Mouse (Mus musculus) forebrain, embryonic 12.5 days (tissue): Measurements from ENCODE around the gene Trpm4. TPM values are rescaled to one million over a fixed set of nuclear protein-coding genes. Genes with fewer than 3 reads are reported as not detected.

ENCODE experiments used
- ATAC-seq: fragments of 200-750 bp; cut with Nextera tagmentation; 2 replicates; pipeline ENCODE4 v1.8.0; 2017; ENCODE audit warnings: moderate TSS enrichment; ENCODE audit not compliant: low FRiP score
- H3K27ac ChIP-seq: fragments of 300-500 bp; sonication (generic); 2 replicates; pipeline ENCODE4 v1.5.1; 2016; ENCODE audit warnings: mild to moderate bottlenecking
- H3K27me3 ChIP-seq: fragments of 300-500 bp; sonication (generic); 2 replicates; pipeline ENCODE4 v1.6.1; 2016; ENCODE audit warnings: mild to moderate bottlenecking
- H3K36me3 ChIP-seq: fragments of 300-500 bp; sonication (generic); replicated peaks from 2 replicates; pipeline ENCODE4 v1.6.1; 2016; ENCODE audit warnings: mild to moderate bottlenecking
- H3K4me1 ChIP-seq: fragments of 300-500 bp; sonication (generic); 2 replicates; pipeline ENCODE4 v1.6.1; 2016
- H3K4me2 ChIP-seq: fragments of 300-500 bp; sonication (generic); 2 replicates; pipeline ENCODE4 v1.6.1; 2016; ENCODE audit warnings: mild to moderate bottlenecking, moderate library complexity
- H3K4me3 ChIP-seq: fragments of 300-500 bp; sonication (generic); replicated peaks from 2 replicates; pipeline ENCODE4 v1.5.1; 2016; ENCODE audit warnings: mild to moderate bottlenecking
- H3K9ac ChIP-seq: fragments of 300-500 bp; sonication (generic); 2 replicates; pipeline ENCODE4 v1.6.1; 2016; ENCODE audit warnings: mild to moderate bottlenecking
- H3K9me3 ChIP-seq: fragments of 300-500 bp; sonication (generic); 2 replicates; pipeline ENCODE4 v1.6.1; 2016
- WGBS: fragments of 180-500 bp; shearing (Covaris S2); methylation state at CpG from one replicate; pipeline ENCODE4 v1.1.7; 2016; 5-methylcytosine and 5-hydroxymethylcytosine counted together
- polyA plus RNA-seq: library from polyadenylated mRNA; unstranded; fragments of >200 nt; fragmentation: Nextera tagmentation; extraction: Ambion mirVana; gene quantifications from 2 replicates; pipeline ENCODE4 v1.2.1, GENCODE M21; 2016

The Trpm4 gene
- polyA plus RNA-seq, 1 experiment from 2014 or later = 6.6 TPM

DNA sequence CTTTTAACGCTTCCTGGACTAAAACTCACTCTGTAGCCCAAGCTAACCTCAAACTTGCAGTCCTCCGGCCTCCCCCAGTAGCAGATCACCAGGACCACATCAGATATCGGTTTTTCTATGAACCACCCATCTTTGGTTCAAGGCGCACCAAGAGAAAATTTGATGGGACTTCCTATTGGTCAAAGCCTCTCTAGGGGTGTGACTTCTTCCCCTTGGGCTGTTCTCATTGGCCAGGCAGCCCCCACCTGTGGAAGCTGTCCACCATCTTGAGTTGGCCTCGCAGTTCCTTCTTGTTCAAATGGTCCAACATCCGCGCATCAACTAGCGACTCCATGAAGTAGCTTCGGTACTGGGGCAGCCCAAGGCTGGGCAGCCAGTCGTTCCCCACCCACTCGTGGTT lies 8.5 kb upstream of the Trpm4 start:
- H3K27me3 ChIP-seq = peaks cover 32% of the 10 kb centered on the region
- 92% methylated on average over 11 of the region's 11 CpGs for WGBS

DNA sequence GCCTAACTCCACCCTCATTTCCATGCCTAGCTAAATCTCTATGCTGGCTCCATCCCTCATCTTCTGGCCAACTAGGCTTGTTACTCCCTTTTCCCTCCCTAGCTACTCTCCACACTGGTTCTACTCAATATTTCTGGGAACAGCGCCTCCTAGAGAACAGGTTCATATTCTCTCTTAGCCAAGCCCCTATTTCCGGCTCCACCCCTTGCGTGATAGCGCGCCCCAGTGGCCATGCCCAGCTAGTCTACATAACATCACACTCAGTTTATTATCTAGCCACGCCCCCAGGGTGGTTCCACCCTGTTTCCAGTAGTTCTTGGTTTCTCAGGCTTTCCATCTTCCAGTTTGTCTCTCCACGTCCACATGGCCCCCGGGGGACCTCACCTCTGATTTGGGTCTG lies 7.7 kb upstream of the Trpm4 start:
- Histone ChIP-seq H3K27ac (no peak overlapping the region), H3K9me3 (no peaks in the 10 kb centered on the region), H3K9ac (no peak overlapping the region), H3K4me1 (peaks cover 40% of the 10 kb centered on the region), H3K27me3 (peaks cover 40% of the 10 kb centered on the region), H3K4me2 (peak overlapping the region; percentile 85), H3K36me3 (peaks cover 6% of the 10 kb centered on the region), H3K4me3 (no peak overlapping the region)
- ATAC-seq = no peak
- 6% methylated on average over 8 of the region's 8 CpGs for WGBS

More for the DNA sequence above, 8.5 kb upstream of the Trpm4 start:
- no peak overlapping the region for H3K9ac ChIP-seq
- ATAC-seq = no peak
- no peak overlapping the region for H3K4me2 ChIP-seq
- H3K27ac ChIP-seq = no peak overlapping the region
- H3K36me3 ChIP-seq = peaks cover 12% of the 10 kb centered on the region
- H3K4me1 ChIP-seq = peaks cover 40% of the 10 kb centered on the region
- H3K4me3 ChIP-seq = no peak overlapping the region
- no peaks in the 10 kb centered on the region for H3K9me3 ChIP-seq

DNA sequence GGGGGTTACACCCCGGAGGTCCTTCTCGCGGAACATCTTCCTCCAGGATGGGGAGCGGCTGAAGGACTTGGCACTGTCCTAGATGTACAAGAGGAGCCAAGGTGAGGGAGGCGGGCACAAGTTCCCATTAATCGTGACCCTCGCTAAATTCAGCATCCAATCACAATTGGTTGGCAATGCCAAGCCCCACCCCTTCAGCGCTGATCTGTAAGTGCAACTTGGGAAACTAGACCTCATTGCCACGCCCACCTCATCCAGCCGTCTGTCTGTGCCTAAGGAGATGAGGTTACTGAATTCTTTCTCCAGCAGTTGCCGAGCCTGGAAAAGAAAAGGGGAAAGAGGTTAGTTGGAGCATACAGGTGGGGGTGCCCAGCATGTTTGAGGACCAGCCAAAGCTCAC lies 7.1 kb upstream of the Trpm4 start:
- Histone ChIP-seq H3K27me3 (peaks cover 43% of the 10 kb centered on the region), H3K9me3 (no peaks in the 10 kb centered on the region), H3K4me1 (peaks cover 40% of the 10 kb centered on the region), H3K9ac (peak overlapping the region; percentile 71), H3K4me2 (peak overlapping the region; percentile 85), H3K36me3 (peaks cover under 1% of the 10 kb centered on the region; the same call in 1 of the 2 replicates), H3K4me3 (peak overlapping the region; percentile 50), H3K27ac (0 out of 2 replicates have a peak overlapping the region, but pooled peaks have one; percentile 42)
- WGBS = 1% methylated on average over 11 of the region's 11 CpGs
- no peak for ATAC-seq

DNA sequence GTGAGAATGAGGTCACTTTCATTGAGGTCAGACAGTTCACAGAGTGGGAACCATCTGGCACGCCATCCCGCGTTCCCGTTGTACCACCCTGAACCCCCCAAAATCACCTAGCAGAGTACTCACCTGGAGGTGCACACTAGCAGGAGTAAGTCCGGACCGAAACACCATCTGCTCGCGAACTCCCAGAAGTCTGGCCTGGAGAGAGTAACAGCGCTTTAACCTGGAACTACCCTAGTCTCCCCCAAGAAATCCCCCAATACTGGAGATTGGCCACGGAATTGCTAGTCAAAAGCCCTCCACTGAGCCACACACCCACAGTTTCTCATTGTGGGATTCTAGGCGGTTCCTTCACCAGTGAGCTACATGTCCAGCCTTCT lies 6.5 kb upstream of the Trpm4 start:
- no peaks in the 10 kb centered on the region for H3K9me3 ChIP-seq
- peak overlapping the region; percentile 85 for H3K4me2 ChIP-seq
- WGBS = 1% methylated on average over 11 of the region's 11 CpGs
- peak overlapping the region; percentile 71 for H3K9ac ChIP-seq
- peaks cover 43% of the 10 kb centered on the region for H3K27me3 ChIP-seq
- H3K4me1 ChIP-seq = peaks cover 40% of the 10 kb centered on the region
- peak overlapping the region; percentile 50; the same call in 1 of the 2 replicates for H3K27ac ChIP-seq
- no peak for ATAC-seq
- H3K4me3 ChIP-seq = peak overlapping the region; percentile 50
- H3K36me3 ChIP-seq = no peaks in the 10 kb centered on the region; the same call in 1 of the 2 replicates

DNA sequence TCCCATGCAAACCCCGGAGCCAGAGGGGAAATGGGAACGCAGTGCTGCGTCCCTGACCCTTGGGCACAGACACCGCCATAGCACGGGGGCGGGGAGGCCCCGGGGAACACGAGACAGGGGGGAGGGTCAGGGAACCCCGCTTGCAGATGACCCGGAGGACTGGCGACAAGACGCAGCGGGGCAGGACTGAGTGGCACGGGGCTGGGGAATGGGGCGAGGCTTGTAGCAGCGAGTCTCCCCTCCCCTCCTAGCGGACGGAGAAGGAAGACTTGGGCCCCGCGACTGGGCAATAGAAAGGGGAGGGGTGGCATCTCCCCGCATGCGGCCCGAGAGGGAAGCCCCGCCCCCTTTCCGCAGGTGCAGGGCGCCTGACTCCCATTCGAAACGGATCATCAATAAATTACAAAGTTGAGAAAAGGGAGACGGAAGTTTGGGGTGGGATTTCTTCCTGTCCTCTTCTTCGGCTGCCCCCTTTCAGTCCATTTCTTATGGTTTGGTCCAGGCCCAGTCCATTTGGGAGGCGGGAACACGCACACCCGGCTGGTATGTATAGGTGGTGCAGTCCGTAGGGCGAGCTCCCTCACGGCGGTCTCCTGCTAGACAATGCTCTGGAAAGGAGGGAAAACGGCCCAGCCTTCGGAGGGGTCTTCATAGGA lies 6.0 kb upstream of the Trpm4 start:
- Histone ChIP-seq H3K4me2 (peak overlapping the region; percentile 85), H3K9me3 (no peaks in the 10 kb centered on the region), H3K27me3 (peaks cover 49% of the 10 kb centered on the region), H3K4me3 (peak overlapping the region; percentile 50), H3K9ac (peak overlapping the region; percentile 71), H3K4me1 (peaks cover 45% of the 10 kb centered on the region), H3K27ac (peak overlapping the region; percentile 60), H3K36me3 (no peaks in the 10 kb centered on the region)
- under 1% methylated on average over 39 of the region's 39 CpGs for WGBS
- peak; percentile 84 for ATAC-seq

DNA sequence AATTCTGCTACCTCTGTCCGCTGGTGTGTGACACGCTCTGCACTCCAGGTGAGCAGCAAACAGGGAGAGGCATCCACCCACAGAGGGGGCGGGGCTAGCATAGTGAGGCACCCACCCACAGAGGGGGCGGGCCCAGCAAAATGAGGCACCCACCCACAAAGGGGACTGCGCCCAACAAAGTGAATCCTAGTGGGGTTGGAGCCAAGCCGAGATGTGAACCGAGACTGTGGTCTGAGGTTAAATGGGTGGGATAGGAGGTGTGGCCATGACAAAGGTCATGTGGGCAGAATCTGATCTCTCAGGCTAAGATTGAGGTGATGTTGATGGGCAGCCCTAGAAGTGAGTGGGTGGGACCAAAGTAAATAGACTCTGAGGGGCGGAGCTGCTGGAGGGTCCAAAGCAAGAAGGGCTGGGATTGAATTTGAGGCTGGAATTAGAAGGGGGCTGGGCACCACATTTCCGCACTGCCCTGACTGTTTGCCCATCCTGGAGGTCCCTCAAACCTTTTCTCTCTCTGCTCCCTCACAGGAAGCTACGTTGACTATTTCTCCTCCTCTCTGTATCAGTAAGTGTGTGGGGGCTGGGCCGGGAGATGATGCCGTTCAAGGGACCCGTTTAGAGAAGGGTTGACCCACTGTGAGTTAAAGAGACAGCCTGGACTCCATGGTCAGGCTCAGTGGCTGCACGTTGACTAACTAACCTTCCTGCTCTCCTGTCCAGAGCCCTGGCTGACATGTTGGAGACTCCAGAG lies 4.8 kb upstream of the Trpm4 start:
- H3K27me3 ChIP-seq = peaks cover 54% of the 10 kb centered on the region
- H3K4me3 ChIP-seq = peak overlapping the region; percentile 50; the same call in 1 of the 2 replicates
- peaks cover 56% of the 10 kb centered on the region for H3K4me1 ChIP-seq
- ATAC-seq = peak; percentile 8; the same call in 1 of the 2 replicates
- peak overlapping the region; percentile 85 for H3K4me2 ChIP-seq
- no peaks in the 10 kb centered on the region for H3K9me3 ChIP-seq
- WGBS = 3% methylated on average over 14 of the region's 14 CpGs
- H3K27ac ChIP-seq = no peak overlapping the region
- no peak overlapping the region for H3K9ac ChIP-seq
- no peaks in the 10 kb centered on the region for H3K36me3 ChIP-seq

DNA sequence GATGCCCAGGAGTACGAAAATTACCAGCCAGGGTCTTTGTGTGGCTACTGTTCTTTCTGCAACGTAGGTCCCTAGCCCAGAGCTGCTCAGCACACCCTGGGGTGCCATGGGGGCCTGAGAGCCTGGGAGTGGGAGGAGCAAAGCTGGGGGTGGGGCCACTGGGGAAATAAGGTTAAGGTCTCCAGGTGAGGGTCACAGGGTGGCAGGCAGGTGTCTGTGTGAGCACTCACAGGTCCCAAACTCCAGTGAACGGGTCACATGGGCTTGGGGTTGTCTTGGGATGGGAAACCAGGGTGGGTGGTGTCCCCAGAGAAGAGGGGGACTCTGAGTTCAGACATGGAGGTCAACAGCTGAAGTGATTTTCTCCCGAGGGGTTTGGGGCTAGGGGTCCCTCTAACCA lies 3.9 kb upstream of the Trpm4 start:
- Histone ChIP-seq H3K9me3 (no peaks in the 10 kb centered on the region), H3K4me2 (no peak overlapping the region), H3K4me1 (peaks cover 65% of the 10 kb centered on the region), H3K9ac (no peak overlapping the region), H3K27ac (no peak overlapping the region), H3K4me3 (no peak overlapping the region), H3K27me3 (peaks cover 52% of the 10 kb centered on the region), H3K36me3 (no peaks in the 10 kb centered on the region)
- ATAC-seq = no peak
- 14% methylated on average over 4 of the region's 4 CpGs for WGBS

DNA sequence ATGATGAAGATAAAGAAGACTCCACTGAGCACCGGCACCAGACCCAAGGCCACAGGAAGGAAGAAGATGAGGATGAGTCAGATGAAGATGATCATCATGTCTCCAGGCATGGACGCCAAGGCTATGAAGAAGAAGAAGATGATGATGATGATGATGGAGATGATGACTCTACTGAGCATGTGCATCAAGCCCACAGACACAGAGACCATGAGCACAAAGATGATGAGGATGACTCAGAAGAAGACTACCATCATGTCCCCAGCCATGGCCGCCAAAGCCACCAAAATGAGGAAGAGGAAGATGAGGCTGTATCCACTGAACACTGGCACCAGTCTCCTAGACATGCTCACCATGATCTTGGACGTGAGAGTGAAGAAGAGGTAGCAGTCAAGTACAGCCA lies 2.7 kb upstream of the Trpm4 start:
- Histone ChIP-seq H3K4me3 (no peak overlapping the region), H3K4me2 (no peak overlapping the region), H3K27ac (no peak overlapping the region), H3K27me3 (peaks cover 49% of the 10 kb centered on the region), H3K4me1 (peaks cover 62% of the 10 kb centered on the region), H3K9me3 (no peaks in the 10 kb centered on the region), H3K9ac (no peak overlapping the region), H3K36me3 (no peaks in the 10 kb centered on the region)
- WGBS = 83% methylated on average over 4 of the region's 4 CpGs
- ATAC-seq = no peak

DNA sequence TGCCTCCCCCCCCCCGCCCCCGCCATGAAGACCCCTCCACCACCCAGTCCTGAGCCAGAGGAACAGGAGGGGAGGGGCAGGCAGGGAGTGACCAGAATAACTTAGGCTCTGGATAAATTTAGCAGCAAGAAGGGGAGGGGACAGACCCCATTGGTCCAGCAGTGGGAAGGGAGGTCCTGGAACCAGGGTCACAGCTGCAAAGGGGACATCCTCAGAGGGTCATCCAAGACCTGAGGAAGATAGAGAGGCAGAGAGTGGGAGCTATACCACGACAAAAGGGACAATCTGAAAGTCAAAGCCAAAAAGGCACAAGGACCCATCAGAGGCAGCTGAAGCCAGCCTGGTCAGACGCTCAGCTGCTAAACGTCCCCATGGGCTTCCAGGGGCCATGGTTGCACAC lies 1.5 kb upstream of the Trpm4 start, which contains the start of gene Hrc:
Gene Hrc (plus strand): TSS at position 235 of the 400 bp plus-strand sequence.
- 0 out of 2 replicates have a peak within 1 kb of the TSS, but pooled peaks have one; percentile 73 for H3K9ac ChIP-seq
- H3K4me1 ChIP-seq = peaks cover 50% of the 10 kb centered on the region
- peaks cover 40% of the 10 kb centered on the region for H3K27me3 ChIP-seq
- H3K36me3 ChIP-seq = no peaks in the 10 kb centered on the region
- no peaks in the 10 kb centered on the region for H3K9me3 ChIP-seq
- peak within 1 kb of the TSS; percentile 94 for H3K4me2 ChIP-seq
- 37% methylated on average over 5 of the region's 5 CpGs for WGBS
- no peak for ATAC-seq
- no peak within 1 kb of the TSS for H3K27ac ChIP-seq
- no peak within 1 kb of the TSS for H3K4me3 ChIP-seq

DNA sequence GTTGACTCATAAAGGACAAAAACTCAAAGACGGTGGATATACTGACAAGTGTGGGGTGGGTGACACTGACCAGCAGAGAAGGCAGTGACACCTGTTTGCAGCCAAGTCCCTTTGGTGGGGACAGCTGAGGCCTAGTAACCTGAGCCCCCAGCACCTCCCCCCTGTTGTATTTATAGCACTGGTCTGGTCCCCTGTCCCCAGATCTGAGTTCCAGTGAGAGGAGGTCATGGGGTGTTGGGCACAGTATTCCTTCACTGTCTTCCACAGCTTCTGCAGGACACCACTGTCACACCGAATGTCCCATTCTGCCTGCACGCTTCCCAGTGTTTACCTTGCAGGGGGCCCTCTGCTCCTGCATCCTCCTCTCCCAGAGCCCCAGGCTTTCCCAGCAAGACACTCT lies 1.0 kb upstream of the Trpm4 start:
- H3K27ac ChIP-seq = no peak overlapping the region
- no peak for ATAC-seq
- H3K9ac ChIP-seq = 0 out of 2 replicates have a peak overlapping the region, but pooled peaks have one; percentile 27
- no peak overlapping the region for H3K4me3 ChIP-seq
- 33% methylated on average over 3 of the region's 3 CpGs for WGBS
- no peaks in the 10 kb centered on the region for H3K36me3 ChIP-seq
- H3K4me2 ChIP-seq = no peak overlapping the region
- no peaks in the 10 kb centered on the region for H3K9me3 ChIP-seq
- peaks cover 40% of the 10 kb centered on the region for H3K27me3 ChIP-seq
- H3K4me1 ChIP-seq = peaks cover 45% of the 10 kb centered on the region

DNA sequence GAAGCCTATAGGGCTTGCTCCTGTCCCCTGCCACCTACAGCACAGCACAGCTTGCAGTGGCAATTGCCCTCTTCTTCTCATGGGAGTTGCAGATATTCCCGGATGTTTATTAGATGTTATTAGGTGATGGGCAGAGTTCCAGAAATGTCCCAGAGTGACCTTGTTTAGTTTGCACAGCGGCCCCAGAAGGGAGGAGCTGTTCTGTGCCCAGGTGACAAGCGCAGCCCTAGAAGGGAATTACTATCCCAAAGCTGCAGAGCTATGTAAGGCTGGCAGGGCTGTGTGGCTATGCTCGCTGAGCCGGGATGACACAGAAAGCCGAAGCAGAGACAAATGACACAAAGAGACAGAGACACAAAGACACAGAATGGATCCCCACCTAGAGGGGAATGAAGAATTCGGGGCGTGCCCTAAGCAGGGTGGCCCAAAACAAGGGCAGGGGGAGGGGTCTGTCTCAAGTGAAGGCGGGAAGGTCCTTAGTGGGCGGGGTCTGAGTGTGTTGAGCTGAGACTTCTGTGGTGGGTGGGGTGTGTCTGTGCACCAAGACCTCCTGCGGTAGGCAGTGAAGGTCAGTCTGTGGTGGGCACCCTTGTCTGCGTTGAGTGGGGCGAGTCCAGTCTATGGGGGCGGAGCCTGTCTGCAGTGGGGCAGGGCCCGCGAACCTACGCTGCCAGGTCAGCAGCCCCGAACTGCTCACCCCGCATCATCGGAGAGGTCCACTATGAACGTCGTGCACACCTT lies 725 bp downstream of the Trpm4 start:
- no peaks in the 10 kb centered on the region for H3K36me3 ChIP-seq
- peak overlapping the region; percentile 61 for H3K4me3 ChIP-seq
- peak overlapping the region; percentile 73 for H3K9ac ChIP-seq
- H3K27ac ChIP-seq = no peak overlapping the region
- peaks cover 36% of the 10 kb centered on the region for H3K27me3 ChIP-seq
- H3K4me2 ChIP-seq = peak overlapping the region; percentile 94
- peak; percentile 66; the same call in 1 of the 2 replicates for ATAC-seq
- peaks cover 29% of the 10 kb centered on the region for H3K4me1 ChIP-seq
- no peaks in the 10 kb centered on the region for H3K9me3 ChIP-seq
- WGBS = 4% methylated on average over 22 of the region's 22 CpGs

DNA sequence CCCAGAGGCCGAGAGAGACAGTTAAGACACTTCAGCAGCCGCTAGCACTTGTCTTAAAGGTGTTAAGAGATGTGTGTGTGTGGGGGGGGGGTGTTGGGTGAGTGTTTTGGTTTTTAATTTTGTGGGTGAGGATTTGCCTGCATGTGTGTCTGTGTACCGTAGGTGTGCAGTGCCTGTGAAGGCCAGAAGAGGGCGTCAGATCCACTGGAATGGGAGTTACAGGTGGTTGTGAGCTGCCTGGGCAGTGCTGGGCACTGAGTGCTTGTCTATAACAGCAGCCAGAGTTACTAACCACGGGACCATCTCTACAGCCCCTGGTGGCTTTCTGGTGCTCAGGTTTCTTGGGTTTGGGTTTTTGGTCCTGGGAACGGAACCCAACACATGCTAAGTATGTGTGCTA lies 2.1 kb downstream of the Trpm4 start:
- Histone ChIP-seq H3K4me3 (no peak overlapping the region), H3K4me2 (no peak overlapping the region), H3K9me3 (no peaks in the 10 kb centered on the region), H3K27ac (no peak overlapping the region), H3K9ac (no peak overlapping the region), H3K27me3 (peaks cover 22% of the 10 kb centered on the region), H3K4me1 (peaks cover 27% of the 10 kb centered on the region), H3K36me3 (no peaks in the 10 kb centered on the region)
- no peak for ATAC-seq
- WGBS = 80% methylated on average over 6 of the region's 6 CpGs
